Mouse (Mus musculus) intestine, postnatal 0 days (tissue): ENCODE measurements around the gene 4930518I15Rik. TPM values are rescaled to one million over a fixed set of nuclear protein-coding genes. Genes with fewer than 3 reads are reported as not detected.

Source experiments
- ATAC-seq: fragments of 200-750 bp; cut with Nextera tagmentation; 2 replicates; pipeline ENCODE4 v1.8.0; 2017; ENCODE audit warnings: mild to moderate bottlenecking, moderate TSS enrichment, moderate library complexity
- H3K27ac ChIP-seq: fragments of 300-500 bp; sonication (generic); 2 replicates; pipeline ENCODE4 v1.5.1; 2014; ENCODE audit warnings: mild to moderate bottlenecking, low read depth, low read length, moderate library complexity
- H3K27me3 ChIP-seq: fragments of 300-500 bp; sonication (generic); replicated peaks from 2 replicates; pipeline ENCODE4 v1.6.1; 2014; ENCODE audit warnings: low read length, mixed read lengths; ENCODE audit not compliant: control insufficient read depth, insufficient read depth
- H3K36me3 ChIP-seq: fragments of 300-500 bp; sonication (generic); 2 replicates; pipeline ENCODE4 v1.6.1; 2014; ENCODE audit warnings: mild to moderate bottlenecking, moderate library complexity; ENCODE audit not compliant: control insufficient read depth, insufficient read depth
- H3K4me1 ChIP-seq: fragments of 300-500 bp; sonication (generic); replicated peaks from 2 replicates; pipeline ENCODE4 v1.6.1; 2014; ENCODE audit warnings: antibody characterized with exemption, low read length, mixed read lengths; ENCODE audit not compliant: control insufficient read depth, insufficient read depth
- H3K4me2 ChIP-seq: fragments of 300-500 bp; sonication (generic); replicated peaks from 2 replicates; pipeline ENCODE4 v1.6.1; 2014; ENCODE audit warnings: low read depth, mild to moderate bottlenecking, moderate library complexity
- H3K4me3 ChIP-seq: fragments of 300-500 bp; sonication (generic); 2 replicates; pipeline ENCODE4 v1.5.1; 2014; ENCODE audit warnings: low read depth, low read length
- H3K9ac ChIP-seq: fragments of 300-500 bp; sonication (generic); 2 replicates; pipeline ENCODE4 v1.6.1; 2014; ENCODE audit warnings: mild to moderate bottlenecking, low read depth, low read length
- H3K9me3 ChIP-seq: fragments of 300-500 bp; sonication (generic); 2 replicates; pipeline ENCODE4 v1.6.1; 2016; ENCODE audit warnings: mixed run types; ENCODE audit not compliant: control insufficient read depth
- CTCF ChIP-seq: sonication (generic); IDR thresholded peaks from 2 replicates; pipeline ENCODE4 v1.5.1; 2016; ENCODE audit warnings: low read depth, mild to moderate bottlenecking, control low read depth, antibody characterized with exemption, moderate library complexity
- WGBS: fragments of 180-500 bp; shearing (Covaris S2); extraction: QIAGEN DNeasy Blood & Tissue Kit; methylation state at CpG from one replicate; pipeline ENCODE4 v1.1.7; 2014; 5-methylcytosine and 5-hydroxymethylcytosine counted together
- polyA plus RNA-seq: library from polyadenylated mRNA; unstranded; fragments of >200 nt; fragmentation: Nextera tagmentation; extraction: Ambion mirVana; gene quantifications from 2 replicates; pipeline ENCODE4 v1.2.1, GENCODE M21; 2015

The 4930518I15Rik gene
- polyA plus RNA-seq, 1 experiment from 2014 or later = 1.3 TPM

- Histone ChIP-seq H3K36me3 (peaks cover 17% of the 10 kb centered on the region), H3K4me1 (0 out of 2 replicates have a peak, but pooled peaks cover 4% of the 10 kb centered on the region), H3K4me2 (peak overlapping the region; percentile 80), H3K9me3 (no peaks in the 10 kb centered on the region), H3K27me3 (no peaks in the 10 kb centered on the region), H3K9ac (peak overlapping the region; percentile 96), H3K4me3 (peak overlapping the region; percentile 97), H3K27ac (peak overlapping the region; percentile 97)
- TF ChIP-seq CTCF = no peak
- WGBS = under 1% methylated on average over 28 of the region's 28 CpGs
- peak; percentile 34 for ATAC-seq
Measured at GRCm38 (mm10) chr2:156863487-156864160, 5.9 kb upstream of the 4930518I15Rik start.

GRCm38 (mm10) chr2:156862772-156863486 lies 5.2 kb upstream of the 4930518I15Rik start, which contains the start of gene Rab5if:
Gene Rab5if (plus strand): TSS chr2:156863128.
- peak within 1 kb of the TSS; percentile 97 for H3K4me3 ChIP-seq
- 0 out of 2 replicates have a peak, but pooled peaks cover 9% of the 10 kb centered on the region for H3K4me1 ChIP-seq
- peak within 1 kb of the TSS; percentile 80 for H3K4me2 ChIP-seq
- under 1% methylated on average over 78 of the region's 98 CpGs for WGBS
- H3K27ac ChIP-seq = peak within 1 kb of the TSS; percentile 97
- no peaks in the 10 kb centered on the region for H3K9me3 ChIP-seq
- peak; percentile 91 for TF ChIP-seq CTCF
- ATAC-seq = peak; percentile 93
- peaks cover 11% of the 10 kb centered on the region; the same call in 1 of the 2 replicates for H3K36me3 ChIP-seq
- H3K27me3 ChIP-seq = no peaks in the 10 kb centered on the region
- peak within 1 kb of the TSS; percentile 96 for H3K9ac ChIP-seq

GRCm38 (mm10) chr2:156862041-156862717 lies 4.4 kb upstream of the 4930518I15Rik start:
- Histone ChIP-seq H3K9ac (peak overlapping the region; percentile 96), H3K4me2 (peak overlapping the region; percentile 80), H3K4me3 (peak overlapping the region; percentile 97), H3K36me3 (peaks cover 7% of the 10 kb centered on the region; the same call in 1 of the 2 replicates), H3K9me3 (no peaks in the 10 kb centered on the region), H3K4me1 (0 out of 2 replicates have a peak, but pooled peaks cover 9% of the 10 kb centered on the region), H3K27ac (peak overlapping the region; percentile 97), H3K27me3 (no peaks in the 10 kb centered on the region)
- 0 out of 2 replicates have a peak, but pooled peaks have one; percentile 29 for TF ChIP-seq CTCF
- WGBS = 1% methylated on average over 19 of the region's 19 CpGs
- peak; percentile 13; the same call in 1 of the 2 replicates for ATAC-seq

DNA sequence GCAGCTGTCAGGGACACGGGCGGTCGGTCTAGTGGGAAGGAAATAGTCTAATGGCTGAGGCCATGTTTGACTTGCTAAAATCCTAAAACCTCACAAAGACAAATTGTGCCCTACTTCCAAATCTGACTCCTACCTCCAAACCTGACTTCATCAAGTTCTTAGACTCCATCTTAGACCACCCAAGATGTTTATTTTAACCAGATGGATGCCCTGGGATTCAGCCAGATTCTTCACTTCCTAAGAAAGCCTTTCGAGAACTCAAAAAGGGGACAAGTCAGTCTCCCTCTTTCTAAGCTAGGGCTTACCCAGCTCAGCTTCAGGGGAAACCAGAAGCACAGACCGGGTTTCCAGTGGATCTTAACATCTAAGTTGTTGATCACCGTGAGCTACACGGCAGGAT lies 925 bp upstream of the 4930518I15Rik start:
- Histone ChIP-seq H3K4me1 (0 out of 2 replicates have a peak, but pooled peaks cover 5% of the 10 kb centered on the region), H3K9ac (no peak overlapping the region), H3K36me3 (peaks cover 6% of the 10 kb centered on the region; the same call in 1 of the 2 replicates), H3K27me3 (no peaks in the 10 kb centered on the region), H3K4me3 (no peak overlapping the region), H3K4me2 (no peak overlapping the region), H3K27ac (no peak overlapping the region; the same call in 1 of the 2 replicates), H3K9me3 (no peaks in the 10 kb centered on the region)
- WGBS = 66% methylated on average over 7 of the region's 7 CpGs
- no peak for ATAC-seq
- TF ChIP-seq CTCF = no peak

GRCm38 (mm10) chr2:156857385-156857791 lies 358 bp downstream of the 4930518I15Rik start:
- WGBS = 61% methylated on average over 3 of the region's 3 CpGs
- Histone ChIP-seq H3K4me3 (no peak overlapping the region), H3K36me3 (peaks cover 6% of the 10 kb centered on the region; the same call in 1 of the 2 replicates), H3K27me3 (no peaks in the 10 kb centered on the region), H3K4me2 (no peak overlapping the region), H3K4me1 (0 out of 2 replicates have a peak, but pooled peaks cover 5% of the 10 kb centered on the region), H3K9ac (no peak overlapping the region), H3K27ac (no peak overlapping the region), H3K9me3 (no peaks in the 10 kb centered on the region)
- TF ChIP-seq CTCF = no peak
- ATAC-seq = no peak
